Mouse (Mus musculus) hindlimb bud, embryonic 11.5 days (tissue): Measurements from ENCODE around the gene Dhodh.

Experiments
- DNase-seq: peaks from one replicate; pipeline ENCODE4 v3.0.0-alpha.2; 2012; ENCODE audit warnings: low read depth, low spot score; ENCODE audit errors: extremely low spot score

Dhodh gene

DNA sequence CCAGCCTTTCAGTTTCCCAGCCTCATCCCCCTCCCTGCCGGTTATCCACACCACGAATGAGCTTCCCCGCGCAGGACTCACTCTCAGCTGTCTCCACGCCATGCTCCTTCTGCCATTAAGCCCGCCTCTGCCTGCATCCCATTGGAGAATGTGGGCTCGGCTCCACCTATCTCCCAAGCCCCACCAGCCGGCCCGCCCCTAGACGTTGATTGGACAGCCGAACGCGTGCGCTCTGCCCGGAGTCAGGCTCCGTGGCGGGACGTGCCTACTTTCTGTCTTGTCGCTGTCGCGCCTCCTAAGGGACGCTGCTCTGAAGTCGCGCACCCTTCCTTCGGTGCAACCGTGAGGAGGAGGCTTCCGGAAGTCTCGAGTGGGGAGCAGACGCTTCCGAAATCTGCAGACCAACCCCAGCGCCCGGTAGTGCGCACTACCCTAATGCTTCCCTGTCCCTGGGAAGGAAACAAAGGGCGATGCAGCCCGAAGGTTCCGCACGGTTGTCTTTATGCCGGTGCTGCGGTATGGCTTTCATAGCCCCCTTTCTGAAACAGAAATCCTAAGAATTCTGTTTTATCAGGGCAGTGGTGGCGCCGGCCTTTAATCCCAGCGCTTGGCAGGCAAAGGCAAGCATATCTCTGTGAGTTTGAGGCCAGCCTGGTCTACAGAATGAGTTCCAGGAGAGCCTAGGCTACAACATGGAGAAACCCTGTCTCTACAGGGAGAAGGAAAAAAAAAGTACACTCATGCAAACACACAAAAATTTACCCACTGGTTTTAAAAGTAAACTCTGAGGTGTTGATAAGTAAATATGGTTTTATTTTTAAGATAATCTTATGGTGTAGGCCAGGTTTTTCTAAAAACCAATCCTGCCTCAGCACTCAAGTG lies at the start of gene Dhodh:
TSS of gene Dhodh (minus strand) at position 403 of the 882 bp plus-strand sequence.
- DNase-seq, result peak; percentile 73

- no peak for DNase-seq
Measured at GRCm38 (mm10) chr8:109656860-109657259, 48.4 kb upstream of the Dhodh start.

- no peak for DNase-seq
Measured at GRCm38 (mm10) chr8:109650801-109651200, 42.3 kb upstream of the Dhodh start.

GRCm38 (mm10) chr8:109648469-109648868 lies 40.0 kb upstream of the Dhodh start:
- DNase-seq, result no peak

DNA sequence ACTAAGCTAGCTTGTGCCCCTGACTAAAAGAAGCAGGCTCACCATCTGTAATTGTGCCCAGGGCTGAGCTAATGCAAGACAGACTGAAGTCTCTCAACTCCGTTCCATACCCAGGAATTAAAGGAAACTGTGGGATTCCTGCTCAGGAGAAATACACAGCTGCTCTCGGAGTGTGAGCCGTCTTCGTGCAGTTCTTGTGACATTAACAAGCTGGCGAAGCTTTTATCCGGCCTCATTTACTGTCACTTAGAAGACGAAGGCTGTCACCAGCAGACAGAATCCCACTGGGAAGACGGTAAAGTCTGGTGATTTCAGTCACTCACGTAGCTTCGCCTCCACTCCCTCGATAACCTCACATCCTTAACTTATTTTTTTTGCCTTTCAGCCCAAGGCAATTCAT lies 38.9 kb upstream of the Dhodh start:
- no peak for DNase-seq

DNA sequence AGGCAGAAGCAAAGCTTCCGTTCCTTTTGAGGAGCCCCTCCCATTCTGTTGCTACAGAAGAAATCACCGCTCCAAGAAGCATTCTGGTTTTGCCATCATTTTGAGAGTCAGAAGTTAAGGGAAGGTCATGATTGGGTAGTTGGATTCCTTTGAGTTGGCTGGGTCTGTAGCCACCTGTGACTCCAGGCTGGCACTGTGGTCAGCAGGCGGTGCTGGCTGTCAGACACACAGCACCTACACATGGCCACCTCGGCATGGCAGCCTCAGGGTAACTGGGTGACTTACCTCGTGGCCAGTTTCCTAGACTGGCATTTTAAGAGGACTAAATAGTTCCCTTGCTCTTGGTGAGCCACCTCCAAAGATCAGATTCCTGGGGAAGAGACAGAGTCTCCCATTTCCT lies 32.8 kb upstream of the Dhodh start:
- DNase-seq, result no peak

DNA sequence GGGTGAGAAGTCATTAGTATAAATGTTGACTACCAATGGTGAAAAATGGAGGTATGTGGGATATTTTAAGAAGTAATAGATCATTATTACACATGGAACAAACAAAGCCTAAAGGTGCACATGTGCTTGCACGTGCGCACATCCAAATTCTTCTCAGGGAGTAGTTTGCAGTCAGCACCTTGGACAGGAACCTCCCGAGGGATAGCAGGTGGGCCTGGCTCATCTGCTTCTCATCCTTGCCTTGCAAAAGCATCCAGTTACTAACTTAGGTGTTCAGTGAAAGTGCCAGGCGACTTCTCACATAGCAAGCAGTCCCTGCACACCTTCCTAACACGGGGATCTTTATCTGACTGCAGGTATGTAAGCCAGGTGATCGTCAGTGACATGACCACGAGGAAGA lies 31.9 kb upstream of the Dhodh start:
- DNase-seq, result no peak

GRCm38 (mm10) chr8:109638851-109639250 lies 30.4 kb upstream of the Dhodh start:
- DNase-seq, result no peak

DNA sequence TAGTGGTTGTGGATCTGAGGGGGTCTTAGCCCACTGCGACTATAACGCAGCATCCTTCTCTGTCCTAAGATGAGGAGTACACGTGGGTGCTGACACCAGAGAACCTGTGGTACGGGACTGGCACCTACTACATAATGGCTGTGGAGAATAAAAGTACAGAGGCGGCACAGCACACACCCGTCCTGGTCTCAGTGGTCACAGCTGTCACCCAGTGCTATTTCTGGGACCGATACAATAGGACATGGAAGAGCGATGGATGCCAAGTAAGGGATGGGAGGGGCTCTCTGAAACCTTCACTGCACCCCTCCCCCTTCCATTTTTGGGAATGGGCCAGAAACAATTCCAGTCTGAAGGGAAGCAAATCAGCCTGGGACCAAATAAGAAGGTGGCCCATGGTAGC lies 26.7 kb upstream of the Dhodh start:
- no peak for DNase-seq

- no peak for DNase-seq
Measured at GRCm38 (mm10) chr8:109632498-109632897, 24.0 kb upstream of the Dhodh start.

DNA sequence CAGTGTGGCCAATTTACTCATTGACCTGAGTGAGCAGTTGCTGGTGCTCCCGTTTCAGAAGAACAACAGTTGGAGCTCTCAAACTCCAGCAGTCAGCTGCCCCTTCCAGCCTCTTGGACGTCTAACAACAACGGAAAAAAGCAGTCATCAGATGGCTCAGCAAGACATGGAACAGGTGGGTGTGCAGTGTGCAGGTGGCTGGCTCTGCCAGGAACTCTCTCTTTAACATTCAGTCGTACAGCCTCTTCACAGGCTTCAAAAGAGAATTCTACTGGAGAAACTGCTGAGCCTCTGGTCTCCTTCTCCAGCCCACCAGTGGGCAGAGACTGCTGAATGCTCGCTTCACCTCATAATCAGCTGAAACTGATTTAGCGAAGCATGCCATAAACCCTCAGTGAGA lies 20.2 kb upstream of the Dhodh start:
- DNase-seq, result no peak

DNA sequence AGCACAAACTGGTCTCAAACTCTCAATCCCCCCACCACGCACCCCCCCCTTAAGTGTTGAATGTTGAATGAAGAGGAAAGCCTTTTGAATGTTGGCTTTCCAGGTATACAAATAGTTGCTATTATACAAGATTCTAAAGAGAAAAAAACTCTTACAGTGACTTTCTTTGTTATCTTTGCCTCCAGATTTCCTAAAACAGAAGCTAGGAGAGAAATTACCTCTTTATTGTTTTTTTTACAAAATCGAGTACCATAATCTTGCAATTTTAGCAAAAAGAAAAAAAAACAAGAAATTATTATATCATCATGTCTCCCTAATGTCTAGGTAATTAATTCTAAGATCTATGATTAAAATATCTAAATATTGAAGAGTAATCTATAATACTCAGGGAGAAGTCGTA lies 7.1 kb upstream of the Dhodh start:
- DNase-seq, result no peak

DNA sequence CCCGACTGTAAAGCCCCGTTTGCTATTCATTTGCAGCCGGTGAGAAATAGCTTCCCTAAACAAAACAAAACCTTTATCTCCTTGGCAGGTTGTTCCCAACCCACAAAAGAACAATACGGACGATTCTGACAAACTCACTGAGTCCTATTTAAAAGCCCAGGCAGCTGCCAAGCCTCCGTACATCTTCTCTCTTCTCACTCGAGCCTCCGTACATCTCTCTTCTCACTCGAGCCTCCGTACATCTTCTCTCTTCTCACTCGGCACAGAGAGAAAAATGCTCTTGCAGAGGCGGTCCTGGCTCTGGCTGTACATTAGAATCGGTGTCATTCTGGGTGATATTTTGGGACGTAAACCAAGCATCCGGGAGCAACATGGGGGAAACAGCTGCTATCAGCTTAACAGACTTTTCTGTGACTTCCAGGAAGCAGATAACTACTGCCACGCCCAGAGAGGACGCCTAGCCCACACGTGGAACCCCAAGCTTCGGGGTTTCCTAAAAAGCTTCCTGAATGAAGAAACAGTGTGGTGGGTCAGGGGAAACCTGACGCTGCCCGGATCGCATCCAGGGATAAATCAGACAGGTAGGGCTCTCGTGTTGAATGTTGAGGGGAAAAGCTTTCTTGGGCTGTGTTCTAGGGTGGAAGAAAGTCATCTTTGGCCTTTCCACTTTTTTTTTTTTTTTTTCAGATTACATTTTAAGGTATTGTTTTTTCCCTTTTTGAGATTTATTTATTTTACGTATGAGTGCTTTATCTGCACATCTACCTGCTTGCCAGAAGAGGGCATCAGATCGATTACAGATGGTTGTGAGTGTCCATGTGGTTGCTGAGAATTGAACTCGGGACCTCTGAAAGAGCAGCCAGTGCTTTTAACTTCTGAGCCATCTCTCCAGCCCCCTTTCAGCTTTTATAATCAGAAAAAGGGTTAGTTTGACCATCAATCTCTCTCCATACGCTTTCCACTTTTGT lies 6.1 kb upstream of the Dhodh start, which contains the start of gene Pkd1l3:
TSS of gene Pkd1l3 (plus strand) at position 275 of the 968 bp plus-strand sequence.
- no peak for DNase-seq

DNA sequence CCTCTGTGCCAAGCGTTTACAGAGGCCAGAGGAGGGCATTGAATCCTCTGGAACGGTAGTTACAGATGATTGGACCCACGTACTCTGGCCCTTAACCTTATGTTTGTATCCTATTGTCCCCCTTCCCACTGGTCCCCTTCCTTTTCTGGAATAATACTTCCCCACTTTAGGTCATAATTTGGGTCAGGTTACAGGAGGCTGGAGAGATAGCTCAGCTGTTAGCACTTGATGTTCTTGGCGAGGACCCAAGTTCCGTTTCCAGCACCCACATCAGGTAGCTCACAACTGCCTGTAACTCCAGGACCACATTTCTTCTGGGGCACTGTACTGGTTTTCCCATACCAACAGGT lies 655 bp upstream of the Dhodh start:
- no peak for DNase-seq

GRCm38 (mm10) chr8:109607650-109608049 lies 823 bp downstream of the Dhodh start:
- DNase-seq, result no peak

- no peak for DNase-seq
Measured at GRCm38 (mm10) chr8:109606725-109607124, 1.7 kb downstream of the Dhodh start.

DNA sequence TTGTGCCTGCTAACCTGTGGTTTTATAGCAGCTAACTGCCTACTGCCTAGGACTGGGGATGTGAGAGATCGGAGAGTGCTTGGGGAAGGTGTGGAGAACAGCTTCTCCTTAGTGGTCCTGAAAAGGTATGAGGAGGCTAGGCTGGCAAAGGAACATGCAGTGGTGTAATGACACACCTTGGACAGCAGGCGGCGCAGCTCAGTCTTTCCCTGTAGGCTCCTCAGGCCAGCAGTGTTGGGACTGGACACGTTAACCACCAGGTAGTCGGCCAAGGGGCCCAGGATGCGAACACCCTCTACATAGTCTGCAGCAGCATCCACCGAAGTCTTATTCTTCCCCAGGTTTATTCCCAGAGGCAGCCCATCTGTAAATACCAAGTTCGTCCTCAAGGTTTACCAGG lies 12.6 kb downstream of the Dhodh start:
- DNase-seq, result no peak

GRCm38 (mm10) chr8:109593117-109593788 lies 15.2 kb downstream of the Dhodh start:
- no peak for DNase-seq

DNA sequence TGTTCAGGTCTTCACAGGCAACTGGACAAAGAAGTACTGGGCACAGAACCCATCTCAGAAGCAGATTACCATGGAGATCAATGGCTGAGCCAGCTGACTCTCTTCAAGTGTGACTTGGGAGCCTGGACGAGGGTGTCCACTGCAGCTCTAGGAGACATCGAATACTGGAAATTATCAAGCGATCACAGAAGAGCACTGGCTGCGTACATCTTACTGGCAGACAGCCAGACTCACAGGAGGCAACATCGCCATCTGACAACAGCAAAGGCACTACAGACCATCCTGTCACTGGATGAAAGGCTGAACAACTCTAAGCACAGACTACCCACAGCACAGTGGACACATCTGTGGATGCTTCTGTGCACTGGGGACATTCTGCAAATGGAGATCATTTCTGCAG lies 16.3 kb downstream of the Dhodh start:
- DNase-seq, result no peak

- no peak for DNase-seq
Measured at GRCm38 (mm10) chr8:109591367-109591766, 17.1 kb downstream of the Dhodh start.

DNA sequence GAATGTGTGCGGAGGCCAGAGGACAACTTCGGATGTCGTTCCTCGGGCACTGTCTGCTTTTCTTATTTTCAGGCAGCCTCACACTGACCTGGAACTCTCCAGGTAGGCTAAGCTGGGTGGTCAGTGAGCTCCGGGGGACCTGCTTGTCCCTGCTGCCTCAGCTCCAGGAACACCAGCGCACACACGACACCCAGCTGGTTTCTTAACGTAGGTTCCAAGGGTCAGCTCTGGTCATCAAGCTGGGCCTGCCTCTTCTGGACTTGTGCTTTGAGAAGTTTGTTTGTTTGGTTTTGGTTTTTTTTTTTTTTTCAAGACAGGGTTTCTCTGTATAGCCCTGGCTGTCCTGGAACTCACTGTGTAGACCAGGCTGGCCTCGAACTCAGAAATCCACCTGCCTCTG lies 17.6 kb downstream of the Dhodh start:
- no peak for DNase-seq
